Mouse (Mus musculus) adrenal gland, postnatal 14 days (tissue): ENCODE measurements around the gene Arf1. TPM values are rescaled to one million over a fixed set of nuclear protein-coding genes. Genes with fewer than 3 reads are reported as not detected.
"Not testable (repeated sequence)": the region's sequence is repeated elsewhere in the genome, so short reads cannot be mapped to it uniquely, and the experiment has no call there.

ENCODE experiments used
- DNase-seq: peaks from one replicate; pipeline ENCODE4 v3.0.0; 2021; ENCODE audit warnings: mixed read lengths
- total RNA-seq: library from RNA; stranded (reverse); gene quantifications from 2 replicates; pipeline ENCODE4 v1.2.3, GENCODE M21; 2021

The Arf1 gene
- total RNA-seq, 1 experiment from 2014 or later, result 354 TPM

- DNase-seq, result peak; percentile 38
These were observed 1.1 kb downstream of the Arf1 start for GRCm38 (mm10) chr11:59226787-59227603.

- DNase-seq, result no peak
These were observed 1.8 kb downstream of the Arf1 start for GRCm38 (mm10) chr11:59226251-59226650.

GRCm38 (mm10) chr11:59225167-59225566, 2.9 kb downstream of the Arf1 start:
- no peak for DNase-seq

GRCm38 (mm10) chr11:59224470-59224869, 3.6 kb downstream of the Arf1 start:
- no peak for DNase-seq

GRCm38 (mm10) chr11:59224025-59224424, 4.0 kb downstream of the Arf1 start:
- no peak for DNase-seq

- DNase-seq, result no peak
These were observed 5.8 kb downstream of the Arf1 start for GRCm38 (mm10) chr11:59222306-59222705.

- DNase-seq, result no peak
These were observed 6.5 kb downstream of the Arf1 start for GRCm38 (mm10) chr11:59221604-59222003.

- DNase-seq, result peak; percentile 67
These were observed 9.0 kb downstream of the Arf1 start for GRCm38 (mm10) chr11:59219064-59219463.

GRCm38 (mm10) chr11:59218389-59218998, 9.6 kb downstream of the Arf1 start:
- DNase-seq, result no peak

- no peak for DNase-seq
These were observed 11.1 kb downstream of the Arf1 start for GRCm38 (mm10) chr11:59216955-59217354.

- DNase-seq, result no peak
These were observed 15.1 kb downstream of the Arf1 start for GRCm38 (mm10) chr11:59212892-59213494.

GRCm38 (mm10) chr11:59212320-59212719, 15.8 kb downstream of the Arf1 start:
- DNase-seq, result not testable (repeated sequence)

- DNase-seq, result not testable (repeated sequence)
These were observed 16.5 kb downstream of the Arf1 start for GRCm38 (mm10) chr11:59211561-59211960.

- DNase-seq, result no peak
These were observed 18.1 kb downstream of the Arf1 start for GRCm38 (mm10) chr11:59210020-59210419.

GRCm38 (mm10) chr11:59209580-59209979, 18.5 kb downstream of the Arf1 start:
- DNase-seq, result peak; percentile 54

- DNase-seq, result peak; percentile 89
These were observed 19.0 kb downstream of the Arf1 start for GRCm38 (mm10) chr11:59209003-59209441.

- DNase-seq, result peak; percentile 96
These were observed 19.8 kb downstream of the Arf1 start, which contains the start of gene 2310033P09Rik for GRCm38 (mm10) chr11:59208153-59208831. Gene 2310033P09Rik (plus strand): TSS chr11:59208321.

GRCm38 (mm10) chr11:59202081-59202995, 25.7 kb downstream of the Arf1 start, which contains the start of gene Mrpl55:
Gene Mrpl55 (plus strand): TSS chr11:59202486.
- DNase-seq, result peak; percentile 98

- DNase-seq, result no peak
These were observed 26.7 kb downstream of the Arf1 start for GRCm38 (mm10) chr11:59201216-59202002.

- DNase-seq, result no peak
These were observed 31.8 kb downstream of the Arf1 start for GRCm38 (mm10) chr11:59196230-59196629.

GRCm38 (mm10) chr11:59192059-59192386, 36.0 kb downstream of the Arf1 start, which contains the start of gene Guk1:
Gene Guk1 (minus strand): TSS chr11:59192212.
- no peak for DNase-seq
